Mouse (Mus musculus) spleen, adult 2 months (tissue): ENCODE data around the gene Nanog. TPM values are rescaled to one million over a fixed set of nuclear protein-coding genes. Genes with fewer than 3 reads are reported as not detected.

Experiments
- DNase-seq, 2 experiments: peaks; one replicate each; pipeline versions ENCODE4 v3.0.0 to v3.0.0-alpha.2; 2012 to 2021; ENCODE audit warnings: low spot score in 2 of 2, low read depth in 1 of 2
- H3K27ac ChIP-seq: fragments of 200-500 bp; 2 replicates; pipeline ENCODE4 v1.5.1; 2012; ENCODE audit warnings: low read length, inconsistent platforms; ENCODE audit not compliant: insufficient read depth
- H3K27me3 ChIP-seq: fragments of 200-500 bp; 2 replicates; pipeline ENCODE4 v1.6.1; 2012; ENCODE audit warnings: mild to moderate bottlenecking, moderate library complexity, low read length, inconsistent platforms; ENCODE audit not compliant: control insufficient read depth, insufficient read depth
- H3K36me3 ChIP-seq: fragments of 200-500 bp; 2 replicates; pipeline ENCODE4 v1.6.1; 2012; ENCODE audit warnings: mild to moderate bottlenecking, low read length, inconsistent platforms; ENCODE audit not compliant: control insufficient read depth, insufficient read depth
- H3K4me1 ChIP-seq: fragments of 200-500 bp; 2 replicates; pipeline ENCODE4 v1.6.1; 2011; ENCODE audit warnings: inconsistent platforms; ENCODE audit not compliant: control insufficient read depth, insufficient read depth, insufficient read length
- H3K4me3 ChIP-seq: fragments of 200-500 bp; 2 replicates; pipeline ENCODE4 v1.5.1; 2011; ENCODE audit warnings: mild to moderate bottlenecking, inconsistent platforms; ENCODE audit not compliant: insufficient read depth, insufficient read length; ENCODE audit errors: extremely low read depth
- CTCF ChIP-seq: fragments of 200-500 bp; IDR thresholded peaks from 2 replicates; pipeline ENCODE4 v1.5.1; 2011; ENCODE audit warnings: mild to moderate bottlenecking, inconsistent platforms; ENCODE audit not compliant: insufficient read depth, insufficient read length, insufficient replicate concordance; ENCODE audit errors: extremely low read depth
- POLR2A ChIP-seq: fragments of 200-500 bp; IDR thresholded peaks from 2 replicates; pipeline ENCODE4 v1.6.1; 2011; ENCODE audit warnings: low read depth, low read length, inconsistent platforms
- WGBS: fragments of 180-500 bp; shearing (Covaris S2); methylation state at CpG from one replicate; pipeline ENCODE4 v1.1.7; 2018; 5-methylcytosine and 5-hydroxymethylcytosine counted together
- polyA plus RNA-seq: library from polyadenylated mRNA; depleted of rRNA; stranded (reverse); fragments of >200 nt; gene quantifications from 2 replicates; pipeline ENCODE4 v1.2.3, GENCODE M21; 2012

Gene Nanog
- polyA plus RNA-seq, 1 experiment, result not detected

DNA sequence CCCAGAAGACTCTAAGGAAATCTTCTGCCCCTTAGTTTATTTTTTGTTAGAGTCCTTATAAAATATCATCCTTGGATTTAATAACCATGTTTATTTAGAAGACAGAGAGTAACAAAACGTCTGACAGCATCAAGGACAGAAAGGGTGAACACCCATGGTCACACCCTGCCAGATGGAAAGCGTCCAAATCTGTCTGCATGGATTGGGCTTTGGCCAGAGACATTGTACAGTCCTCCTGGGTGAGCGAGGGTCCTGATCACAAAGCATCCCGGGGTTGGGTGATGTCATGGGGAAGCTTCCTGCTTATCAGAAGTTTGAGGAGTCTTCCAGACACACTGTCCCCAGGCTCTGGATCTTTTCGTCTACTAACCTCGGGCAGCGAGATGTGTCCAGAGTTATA, 41.4 kb upstream of the Nanog start:
- 72% methylated on average over 7 of the region's 7 CpGs for WGBS
- Histone ChIP-seq H3K4me1 (no peaks in the 10 kb centered on the region), H3K27me3 (no peaks in the 10 kb centered on the region), H3K36me3 (no peaks in the 10 kb centered on the region), H3K27ac (no peak overlapping the region), H3K4me3 (no peak overlapping the region)
- DNase-seq, result no peak
- TF ChIP-seq POLR2A, result no peak
- no peak for TF ChIP-seq CTCF

- TF ChIP-seq CTCF, result no peak
- TF ChIP-seq POLR2A, result no peak
- Histone ChIP-seq H3K36me3 (no peaks in the 10 kb centered on the region), H3K4me3 (no peak overlapping the region), H3K27me3 (no peaks in the 10 kb centered on the region), H3K27ac (no peak overlapping the region), H3K4me1 (no peaks in the 10 kb centered on the region)
- DNase-seq, result no peak
- WGBS, result 87% methylated on average over 5 of the region's 5 CpGs
These were observed 39.6 kb upstream of the Nanog start for GRCm38 (mm10) chr6:122667715-122668114.

DNA sequence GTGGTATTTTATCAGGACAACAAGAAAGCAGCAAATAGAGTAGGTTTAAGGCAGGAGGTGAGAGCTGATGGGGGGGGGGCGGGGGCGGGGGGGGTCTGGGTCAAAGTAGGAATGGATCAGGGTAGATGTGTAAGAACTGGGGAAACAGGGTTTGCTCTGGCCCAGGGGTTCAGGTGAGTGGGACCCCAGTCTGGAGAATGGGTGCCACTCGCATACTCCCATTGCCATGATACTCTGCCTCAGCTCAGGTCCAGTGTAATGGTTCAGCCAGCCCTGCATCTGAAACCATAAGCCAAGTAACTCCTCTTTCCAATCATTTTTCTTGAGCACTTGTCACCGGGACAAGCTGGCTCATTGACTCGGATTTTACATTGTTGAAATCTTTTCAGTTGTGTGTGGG, 38.5 kb upstream of the Nanog start:
- WGBS, result 84% methylated on average over 5 of the region's 5 CpGs
- Histone ChIP-seq H3K4me1 (no peaks in the 10 kb centered on the region), H3K36me3 (no peaks in the 10 kb centered on the region), H3K27ac (no peak overlapping the region), H3K4me3 (no peak overlapping the region), H3K27me3 (no peaks in the 10 kb centered on the region)
- TF ChIP-seq CTCF, result no peak
- no peak for TF ChIP-seq POLR2A
- no peak for DNase-seq

GRCm38 (mm10) chr6:122669406-122670200, 37.7 kb upstream of the Nanog start:
- H3K27ac ChIP-seq, result no peak overlapping the region
- peak; percentile 75 to 82 for DNase-seq
- no peaks in the 10 kb centered on the region for H3K4me1 ChIP-seq
- TF ChIP-seq POLR2A (no peak), CTCF (peak; percentile 84; the same call in 1 of the 2 replicates)
- H3K27me3 ChIP-seq, result no peaks in the 10 kb centered on the region
- no peaks in the 10 kb centered on the region for H3K36me3 ChIP-seq
- 19% methylated on average over 19 of the region's 19 CpGs for WGBS
- no peak overlapping the region for H3K4me3 ChIP-seq

- WGBS, result 73% methylated on average over 10 of the region's 10 CpGs
- Histone ChIP-seq H3K27ac (no peak overlapping the region), H3K4me3 (no peak overlapping the region), H3K27me3 (no peaks in the 10 kb centered on the region), H3K36me3 (no peaks in the 10 kb centered on the region), H3K4me1 (no peaks in the 10 kb centered on the region)
- no peak for DNase-seq
- TF ChIP-seq POLR2A, result no peak
- TF ChIP-seq CTCF, result no peak
These were observed 37.1 kb upstream of the Nanog start for GRCm38 (mm10) chr6:122670201-122670551.

- Histone ChIP-seq H3K4me3 (no peak overlapping the region), H3K4me1 (no peaks in the 10 kb centered on the region), H3K27me3 (no peaks in the 10 kb centered on the region), H3K27ac (no peak overlapping the region), H3K36me3 (no peaks in the 10 kb centered on the region)
- WGBS, result 86% methylated on average over 4 of the region's 4 CpGs
- no peak for TF ChIP-seq CTCF
- no peak for TF ChIP-seq POLR2A
- DNase-seq, result no peak
These were observed 36.4 kb upstream of the Nanog start for GRCm38 (mm10) chr6:122670841-122671240.

DNA sequence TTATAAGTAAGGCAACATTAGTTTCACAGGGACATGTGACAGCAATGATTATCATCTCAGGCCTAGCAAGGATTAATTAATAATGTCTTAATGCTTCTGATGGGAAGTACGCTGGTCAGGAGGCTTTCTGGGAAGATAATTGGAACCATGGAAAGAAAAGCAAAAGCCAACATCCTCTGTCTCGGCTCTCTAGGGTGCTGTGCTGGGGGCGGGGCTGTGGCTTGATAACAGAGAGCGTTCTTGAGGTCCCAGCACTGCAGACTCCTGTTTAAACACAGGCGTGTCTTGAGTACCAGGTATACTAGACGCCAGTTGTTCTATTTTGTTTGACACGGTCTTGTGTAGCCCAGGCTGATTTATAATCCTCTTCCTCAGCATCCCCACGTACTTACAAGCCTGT, 34.5 kb upstream of the Nanog start:
- no peaks in the 10 kb centered on the region for H3K36me3 ChIP-seq
- no peaks in the 10 kb centered on the region for H3K4me1 ChIP-seq
- H3K27me3 ChIP-seq, result no peaks in the 10 kb centered on the region
- no peak for DNase-seq
- 73% methylated on average over 8 of the region's 8 CpGs for WGBS
- TF ChIP-seq POLR2A (no peak), CTCF (no peak)
- no peak overlapping the region for H3K27ac ChIP-seq
- H3K4me3 ChIP-seq, result no peak overlapping the region
